Mouse (Mus musculus): ENCODE results near the gene Tmem38b.

GRCm38 (mm10) chr4:53848308-53848707 is 22.5 kb downstream of the Tmem38b start:
- no peak for TF ChIP-seq CTCF (conservative IDR thresholded peaks at IDR 0.05; ENCODE audit: low read length)
- TF ChIP-seq NANOG (IDR thresholded peaks at IDR 0.05; ENCODE audit: borderline replicate concordance, low read length): no peak

Data from E14TG2a.4 (cell line).